Mouse (Mus musculus) thymus, postnatal 10 days (tissue): Measurements from ENCODE around the gene Dctn3.
"Not testable (repeated sequence)": the region's sequence is repeated elsewhere in the genome, so short reads cannot be mapped to it uniquely, and the experiment has no call there.

Source experiments
- DNase-seq, 2 experiments: peaks; one replicate each; pipeline ENCODE4 v3.0.0; 2021; ENCODE audit warnings: low spot score in 2 of 2

Dctn3 gene

GRCm38 (mm10) chr4:41698421-41699016 is 24.5 kb downstream of the Dctn3 start:
- not testable (repeated sequence) for DNase-seq

- DNase-seq, result peak in 1 of 2 experiments; percentile 66
These were observed 25.8 kb downstream of the Dctn3 start, which contains the start of gene Cntfr for GRCm38 (mm10) chr4:41696930-41697841. Gene Cntfr, minus strand, starts transcription at chr4:41697089.

GRCm38 (mm10) chr4:41696452-41696851 is 26.5 kb downstream of the Dctn3 start:
- DNase-seq, result not testable (repeated sequence)

GRCm38 (mm10) chr4:41695800-41696199 is 27.2 kb downstream of the Dctn3 start:
- DNase-seq, result not testable (repeated sequence)

GRCm38 (mm10) chr4:41693511-41693910 is 29.5 kb downstream of the Dctn3 start:
- not testable (repeated sequence) for DNase-seq

GRCm38 (mm10) chr4:41690014-41690413 is 33.0 kb downstream of the Dctn3 start:
- not testable (repeated sequence) for DNase-seq

- DNase-seq, result not testable (repeated sequence)
These were observed 34.4 kb downstream of the Dctn3 start for GRCm38 (mm10) chr4:41688562-41688961.

- DNase-seq, result not testable (repeated sequence)
These were observed 37.0 kb downstream of the Dctn3 start for GRCm38 (mm10) chr4:41685882-41686492.

GRCm38 (mm10) chr4:41684931-41685453 is 38.0 kb downstream of the Dctn3 start:
- DNase-seq, result not testable (repeated sequence)

GRCm38 (mm10) chr4:41684131-41684930 is 38.6 kb downstream of the Dctn3 start:
- not testable (repeated sequence) for DNase-seq

GRCm38 (mm10) chr4:41683303-41683702 is 39.7 kb downstream of the Dctn3 start:
- not testable (repeated sequence) for DNase-seq

- DNase-seq, result no peak
These were observed 40.2 kb downstream of the Dctn3 start for GRCm38 (mm10) chr4:41682789-41683188.

GRCm38 (mm10) chr4:41681947-41682346 is 41.0 kb downstream of the Dctn3 start:
- no peak for DNase-seq

- no peak for DNase-seq
These were observed 41.8 kb downstream of the Dctn3 start for GRCm38 (mm10) chr4:41681176-41681575.

- no peak for DNase-seq
These were observed 43.7 kb downstream of the Dctn3 start for GRCm38 (mm10) chr4:41679291-41679690.

- DNase-seq, result no peak
These were observed 44.1 kb downstream of the Dctn3 start for GRCm38 (mm10) chr4:41678863-41679262.

- DNase-seq, result no peak
These were observed 45.9 kb downstream of the Dctn3 start for GRCm38 (mm10) chr4:41677006-41677629.

- DNase-seq, result no peak
These were observed 46.5 kb downstream of the Dctn3 start for GRCm38 (mm10) chr4:41676248-41677005.

- DNase-seq, result no peak
These were observed 49.8 kb downstream of the Dctn3 start for GRCm38 (mm10) chr4:41673186-41673585.

GRCm38 (mm10) chr4:41672522-41672963 is 50.4 kb downstream of the Dctn3 start:
- no peak for DNase-seq
